In genomic region chr15:32311287-32311686, GRCm38 (mm10) we compare ENCODE assay signal across 26 mouse cellular contexts.
DNase-seq lines count a peak whose midpoint lies in the region; ATAC-seq lines count a peak whose summit lies in the region.
"Had no signal": no experiment of that assay in that cellular context is flagged by ENCODE, and none has a peak within 500 bp of the region (broad histone marks: within the 10 kb centered on the region; RNA-seq: fewer than 3 reads in every experiment).

No protein-coding gene starts in this region.

- no peak for ATAC-seq in hindbrain, embryonic 14.5 days (ENCODE audit: low FRiP score)
- no peak for ATAC-seq in hindbrain, embryonic 16.5 days
- ATAC-seq in midbrain, embryonic 13.5 days: 0 out of 2 replicates have a peak, but pooled peaks have one; percentile 27
- peak; percentile 74; the same call in 1 of the 2 replicates for ATAC-seq in neural tube, embryonic 13.5 days (ENCODE audit: low read depth)
- ATAC-seq: activated CD4-positive, CD25-positive, alpha-beta regulatory T cell, adult 4 months; forebrain, embryonic 14.5 days; forebrain, postnatal 0 days had no signal

- DNase-seq in hindbrain, embryonic 14.5 days (ENCODE audit: low spot score): peak; percentile 42
- no peak for DNase-seq in midbrain, embryonic 10.5 days (ENCODE audit: low spot score)
- no peak for DNase-seq in neural tube, embryonic 10.5 days (ENCODE audit: extremely low spot score, low spot score)
- peak; percentile 34 for DNase-seq in retina, postnatal 1 day
- DNase-seq in layer of hippocampus, adult 9-11 months: no peak
- DNase-seq: adrenal gland, adult 8-10 months; adrenal gland, postnatal 25 days; cerebellum, adult 18-20 months; cerebellum, adult 9-10 months; cerebellum, postnatal 14 days; forebrain, postnatal 0 days; gastrocnemius, adult 2 months; gastrocnemius, postnatal 14 days; heart, postnatal 10 days; heart, postnatal 36 days had no signal

- no peak overlapping the region for H3K4me3 ChIP-seq in hindbrain, embryonic 14.5 days (replicated peaks; ENCODE audit: low read length)
- H3K4me3 ChIP-seq in hindbrain, embryonic 16.5 days (ENCODE audit: low read length): no peak overlapping the region
- no peak overlapping the region for H3K4me3 ChIP-seq in midbrain, embryonic 13.5 days (replicated peaks)
- no peak overlapping the region for H3K4me3 ChIP-seq in midbrain, embryonic 10.5 days
- H3K4me3 ChIP-seq in neural tube, embryonic 13.5 days: no peak overlapping the region
- H3K4me3 ChIP-seq: embryonic facial prominence, embryonic 12.5 days; embryonic facial prominence, embryonic 15.5 days; gastrocnemius, adult 2 months; heart, embryonic 12.5 days; heart, embryonic 15.5 days; hindbrain, embryonic 10.5 days; hindbrain, embryonic 13.5 days had no signal

- H3K4me1 ChIP-seq in hindbrain, embryonic 14.5 days (replicated peaks; ENCODE audit: control insufficient read depth, insufficient read depth, low read length): 0 out of 2 replicates have a peak, but pooled peaks cover 4% of the 10 kb centered on the region
- no peaks in the 10 kb centered on the region for H3K4me1 ChIP-seq in hindbrain, embryonic 16.5 days (ENCODE audit: control insufficient read depth, insufficient read depth, low read depth, low read length)
- 0 out of 2 replicates have a peak, but pooled peaks cover 7% of the 10 kb centered on the region for H3K4me1 ChIP-seq in midbrain, embryonic 13.5 days (replicated peaks)
- H3K4me1 ChIP-seq in midbrain, embryonic 10.5 days: no peaks in the 10 kb centered on the region
- peaks cover 20% of the 10 kb centered on the region; the same call in 1 of the 2 replicates for H3K4me1 ChIP-seq in neural tube, embryonic 13.5 days (replicated peaks)
- H3K4me1 ChIP-seq: embryonic facial prominence, embryonic 15.5 days; hindbrain, embryonic 10.5 days had no signal

- no peak overlapping the region for H3K4me2 ChIP-seq in hindbrain, embryonic 14.5 days (replicated peaks)
- H3K4me2 ChIP-seq in hindbrain, embryonic 16.5 days (ENCODE audit: low read length): no peak overlapping the region
- no peak overlapping the region for H3K4me2 ChIP-seq in midbrain, embryonic 13.5 days (replicated peaks)
- no peak overlapping the region for H3K4me2 ChIP-seq in neural tube, embryonic 13.5 days
- H3K4me2 ChIP-seq: embryonic facial prominence, embryonic 12.5 days; embryonic facial prominence, embryonic 15.5 days; heart, embryonic 12.5 days; heart, embryonic 15.5 days; hindbrain, embryonic 13.5 days had no signal

- no peak overlapping the region for H3K9ac ChIP-seq in hindbrain, embryonic 14.5 days
- no peak overlapping the region for H3K9ac ChIP-seq in hindbrain, embryonic 16.5 days (ENCODE audit: low read depth, low read length)
- no peak overlapping the region for H3K9ac ChIP-seq in midbrain, embryonic 13.5 days (replicated peaks)
- H3K9ac ChIP-seq in neural tube, embryonic 13.5 days: no peak overlapping the region
- H3K9ac ChIP-seq: embryonic facial prominence, embryonic 12.5 days; embryonic facial prominence, embryonic 15.5 days; forebrain, postnatal 0 days; heart, embryonic 12.5 days; heart, embryonic 15.5 days; hindbrain, embryonic 13.5 days had no signal

- no peak overlapping the region for H3K27ac ChIP-seq in hindbrain, embryonic 14.5 days
- no peak overlapping the region for H3K27ac ChIP-seq in hindbrain, embryonic 16.5 days (ENCODE audit: low read depth, low read length)
- H3K27ac ChIP-seq in midbrain, embryonic 13.5 days: no peak overlapping the region
- H3K27ac ChIP-seq in midbrain, embryonic 10.5 days (replicated peaks): no peak overlapping the region
- H3K27ac ChIP-seq in neural tube, embryonic 13.5 days (replicated peaks): no peak overlapping the region
- H3K27ac ChIP-seq: embryonic facial prominence, embryonic 12.5 days; embryonic facial prominence, embryonic 15.5 days; gastrocnemius, adult 2 months; heart, embryonic 15.5 days; hindbrain, embryonic 10.5 days; hindbrain, embryonic 13.5 days had no signal

- no peaks in the 10 kb centered on the region for H3K27me3 ChIP-seq in hindbrain, embryonic 14.5 days (ENCODE audit: control insufficient read depth, insufficient read depth, low read length)
- H3K27me3 ChIP-seq in hindbrain, embryonic 16.5 days (replicated peaks; ENCODE audit: control insufficient read depth, insufficient read depth, low read length): no peaks in the 10 kb centered on the region
- no peaks in the 10 kb centered on the region for H3K27me3 ChIP-seq in midbrain, embryonic 13.5 days
- H3K27me3 ChIP-seq in midbrain, embryonic 10.5 days (ENCODE audit: low read depth, poor library complexity, severe bottlenecking): no peaks in the 10 kb centered on the region
- no peaks in the 10 kb centered on the region for H3K27me3 ChIP-seq in neural tube, embryonic 13.5 days
- H3K27me3 ChIP-seq: embryonic facial prominence, embryonic 12.5 days; embryonic facial prominence, embryonic 15.5 days; heart, embryonic 12.5 days; heart, embryonic 15.5 days; hindbrain, embryonic 13.5 days had no signal

- WGBS in hindbrain, embryonic 14.5 days: 64% methylated on average over 8 of the region's 8 CpGs
- WGBS in hindbrain, embryonic 16.5 days: 55% methylated on average over 8 of the region's 8 CpGs
- 70% methylated on average over 8 of the region's 8 CpGs for WGBS in midbrain, embryonic 13.5 days
- 93% methylated on average over 8 of the region's 8 CpGs for WGBS in midbrain, embryonic 10.5 days
- WGBS in neural tube, embryonic 13.5 days: 46% methylated on average over 8 of the region's 8 CpGs

- no peaks in the 10 kb centered on the region for H3K36me3 ChIP-seq in hindbrain, embryonic 14.5 days (replicated peaks; ENCODE audit: control insufficient read depth, insufficient read depth)
- H3K36me3 ChIP-seq in hindbrain, embryonic 16.5 days (ENCODE audit: control insufficient read depth, insufficient read depth, low read length): no peaks in the 10 kb centered on the region
- H3K36me3 ChIP-seq in midbrain, embryonic 13.5 days: no peaks in the 10 kb centered on the region
- no peaks in the 10 kb centered on the region for H3K36me3 ChIP-seq in midbrain, embryonic 10.5 days
- H3K36me3 ChIP-seq in neural tube, embryonic 13.5 days: no peaks in the 10 kb centered on the region
- H3K36me3 ChIP-seq: embryonic facial prominence, embryonic 12.5 days; embryonic facial prominence, embryonic 15.5 days; heart, embryonic 12.5 days; heart, embryonic 15.5 days; hindbrain, embryonic 10.5 days; hindbrain, embryonic 13.5 days had no signal

- no peaks in the 10 kb centered on the region for H3K9me3 ChIP-seq in hindbrain, embryonic 14.5 days (ENCODE audit: control insufficient read depth, low read length)
- no peaks in the 10 kb centered on the region for H3K9me3 ChIP-seq in hindbrain, embryonic 16.5 days (ENCODE audit: control insufficient read depth, low read length)
- H3K9me3 ChIP-seq in midbrain, embryonic 13.5 days: no peaks in the 10 kb centered on the region
- no peaks in the 10 kb centered on the region for H3K9me3 ChIP-seq in midbrain, embryonic 10.5 days (replicated peaks)
- no peaks in the 10 kb centered on the region for H3K9me3 ChIP-seq in neural tube, embryonic 13.5 days
- H3K9me3 ChIP-seq: embryonic facial prominence, embryonic 12.5 days; embryonic facial prominence, embryonic 15.5 days; heart, embryonic 12.5 days; heart, embryonic 15.5 days; hindbrain, embryonic 10.5 days; hindbrain, embryonic 13.5 days had no signal

Comparison
In these comparisons a context has a peak if more than half of its experiments do, and no peak if none do; other contexts are left out.
1. ATAC-seq: peak in midbrain, embryonic 13.5 days (single experiment) and neural tube, embryonic 13.5 days (single experiment); none in hindbrain, embryonic 14.5 days (single experiment) and hindbrain, embryonic 16.5 days (single experiment).
2. DNase-seq: peak in hindbrain, embryonic 14.5 days (single experiment) and retina, postnatal 1 day (single experiment); none in midbrain, embryonic 10.5 days (single experiment), neural tube, embryonic 10.5 days (single experiment) and layer of hippocampus, adult 9-11 months (single experiment).